26 mouse cellular contexts compared by ENCODE assay signal in the genomic region with DNA sequence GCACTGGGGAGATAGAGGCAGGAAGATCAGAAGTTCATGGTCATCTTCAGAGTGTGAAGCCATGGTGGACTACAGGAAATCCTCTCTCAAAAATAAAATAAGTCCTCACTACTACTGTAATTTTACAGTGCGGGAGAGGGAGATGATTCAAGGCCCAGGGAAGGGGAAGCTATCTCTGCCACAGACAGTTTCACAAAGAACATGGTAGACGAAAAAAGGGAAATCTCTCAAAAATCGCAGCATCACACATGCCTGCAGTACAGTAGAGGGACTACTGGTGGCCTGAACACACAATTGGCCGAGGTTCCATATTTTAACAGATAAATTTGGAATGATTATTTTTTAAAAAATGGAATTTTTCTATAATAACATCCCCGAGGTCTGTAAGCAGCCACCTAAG. TPM values are rescaled to one million over a fixed set of nuclear protein-coding genes. Genes with fewer than 3 reads are reported as not detected.
"Had no signal": no experiment of that assay in that cellular context is flagged by ENCODE, and none has a peak within 500 bp of the region (broad histone marks: within the 10 kb centered on the region; RNA-seq: fewer than 3 reads in every experiment).

No protein-coding gene starts in this region.

- H3K27ac ChIP-seq: heart, embryonic 10.5 days; hindbrain, embryonic 10.5 days; hindbrain, embryonic 12.5 days; intestine, embryonic 15.5 days; kidney, embryonic 15.5 days; kidney, postnatal 0 days; limb, embryonic 10.5 days; limb, embryonic 12.5 days; liver, embryonic 13.5 days had no signal

- H3K4me3 ChIP-seq: heart, embryonic 10.5 days; heart, embryonic 12.5 days; hindbrain, embryonic 10.5 days; hindbrain, embryonic 12.5 days; intestine, embryonic 15.5 days; kidney, embryonic 15.5 days; limb, embryonic 10.5 days; limb, embryonic 12.5 days; liver, embryonic 13.5 days had no signal

- ATAC-seq: hindbrain, embryonic 16.5 days; inflammation-experienced regulatory T-cells, adult 6 months; intestine, embryonic 15.5 days; intestine, postnatal 0 days had no signal

- H3K9ac ChIP-seq: heart, embryonic 12.5 days; hindbrain, embryonic 12.5 days; hindbrain, embryonic 14.5 days; intestine, embryonic 15.5 days; kidney, embryonic 15.5 days; limb, embryonic 12.5 days; liver, embryonic 13.5 days had no signal

- H3K27me3 ChIP-seq: heart, embryonic 12.5 days; hindbrain, embryonic 12.5 days; intestine, embryonic 15.5 days; kidney, embryonic 15.5 days; limb, embryonic 12.5 days; liver, embryonic 13.5 days had no signal

- H3K4me1 ChIP-seq: heart, embryonic 10.5 days; heart, embryonic 12.5 days; hindbrain, embryonic 10.5 days; kidney, embryonic 15.5 days; limb, embryonic 10.5 days; liver, embryonic 13.5 days had no signal

- H3K36me3 ChIP-seq: heart, embryonic 10.5 days; heart, embryonic 12.5 days; hindbrain, embryonic 10.5 days; hindbrain, embryonic 12.5 days; intestine, embryonic 15.5 days; kidney, embryonic 15.5 days; limb, embryonic 10.5 days; limb, embryonic 12.5 days; liver, embryonic 13.5 days had no signal

- DNase-seq: gastrocnemius, postnatal 14 days; gastrocnemius, postnatal 36 days; heart, postnatal 10 days; heart, postnatal 4 days; kidney, adult 18-20 months; kidney, adult 8-10 months; kidney, postnatal 14 days; kidney, postnatal 36 days; layer of hippocampus, adult 9-11 months; layer of hippocampus, postnatal 36 days; liver; liver, embryonic 13.5 days had no signal

RNA-seq across cellular contexts. Expression of gene Lrrc9, which starts 52.8 kb away (rescaled TPM):
- polyA plus RNA-seq: inflammation-experienced regulatory T-cells, adult 6 months; large intestine, adult 2 months had no signal
